10 mouse cellular contexts compared by ENCODE assay signal in the genomic region with DNA sequence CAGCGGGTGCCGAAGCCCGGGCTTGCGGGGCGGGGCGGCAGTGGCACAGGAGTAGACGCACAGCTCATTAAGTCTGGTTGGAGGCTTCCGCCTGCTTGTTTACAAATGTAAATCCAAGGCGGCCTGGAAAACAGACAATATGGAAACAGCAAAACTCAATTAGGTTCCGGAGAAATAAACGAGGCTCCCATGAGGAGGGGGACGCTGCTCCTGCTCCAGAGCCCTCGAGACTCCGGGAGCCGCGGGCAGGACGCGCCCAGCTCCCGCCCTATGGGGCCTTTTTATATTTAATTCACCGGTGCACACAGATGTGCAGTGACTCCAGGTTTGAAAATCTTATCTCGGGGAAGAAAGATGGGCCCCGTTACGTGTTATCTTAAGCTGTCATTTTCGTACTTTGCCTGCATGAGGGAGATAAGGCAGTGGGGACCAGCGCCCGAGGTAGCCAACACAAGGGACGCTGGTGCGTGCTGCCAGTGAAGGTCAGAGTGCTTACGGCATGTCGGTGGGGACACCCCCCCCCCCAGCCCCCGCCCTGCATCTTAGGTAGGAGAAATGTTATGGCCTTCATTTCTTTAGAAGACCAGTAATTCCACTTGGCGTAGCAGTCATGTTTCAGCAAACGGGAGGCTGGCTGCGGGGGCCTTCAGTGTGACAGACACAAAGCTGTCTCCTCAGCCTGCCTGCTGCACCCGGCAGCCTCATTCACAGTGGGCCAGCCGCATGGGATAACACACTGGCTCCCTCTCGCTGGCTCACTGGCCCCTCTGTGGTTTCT.
DNase-seq lines count a peak whose midpoint lies in the region; ATAC-seq and TF ChIP-seq lines count a peak whose summit lies in the region.
"Had no signal": no experiment of that assay in that cellular context is flagged by ENCODE, and none has a peak within 500 bp of the region (broad histone marks: within the 10 kb centered on the region; RNA-seq: fewer than 3 reads in every experiment).

No protein-coding gene starts in this region.

- intact Hi-C loops in left cerebral cortex, postnatal 10 days (cut with DNase I), result no loop called here

- H3K27ac ChIP-seq in heart, embryonic 14.5 days (replicated peaks in 1 of 2; ENCODE audit: control insufficient read depth in 1 of 2, insufficient read depth in 1 of 2, low read depth in 2 of 2, low read length in 2 of 2), result no peak overlapping the region
- H3K27ac ChIP-seq in hindbrain, embryonic 11.5 days (ENCODE audit: low read depth, low read length), result peak overlapping the region; percentile 25; the same call in 1 of the 2 replicates
- no peak overlapping the region for H3K27ac ChIP-seq in cerebellum, adult 2 months (ENCODE audit: insufficient read depth, low read length)

- H3K4me2 ChIP-seq in heart, embryonic 14.5 days (ENCODE audit: low read length), result peak overlapping the region; percentile 32
- no peak overlapping the region for H3K4me2 ChIP-seq in hindbrain, embryonic 11.5 days (replicated peaks; ENCODE audit: low read depth, low read length)

- H3K9me3 ChIP-seq in heart, embryonic 14.5 days (ENCODE audit: control insufficient read depth, low read length), result no peaks in the 10 kb centered on the region
- H3K9me3 ChIP-seq in hindbrain, embryonic 11.5 days (ENCODE audit: control insufficient read depth, low read length), result no peaks in the 10 kb centered on the region

- WGBS in heart, embryonic 14.5 days, result 35% methylated on average over 37 of the region's 37 CpGs
- 46% methylated on average over 37 of the region's 37 CpGs for WGBS in hindbrain, embryonic 11.5 days
- WGBS in cerebellum, adult 2 months, result 83% methylated on average over 37 of the region's 37 CpGs

- no peak for ATAC-seq in heart, embryonic 14.5 days (ENCODE audit: insufficient number of reproducible peaks, insufficient read depth, low FRiP score, low read depth)
- ATAC-seq in hindbrain, embryonic 11.5 days (ENCODE audit: low FRiP score), result peak; percentile 29; the same call in 1 of the 2 replicates
- ATAC-seq in megakaryocyte progenitor cell, adult 5-6 weeks (replicated peaks; ENCODE audit: poor library complexity), result peak; percentile 42
- no peak for ATAC-seq in granulocyte monocyte progenitor cell, adult 5-6 weeks (replicated peaks; ENCODE audit: poor library complexity, severe bottlenecking)

- no peaks in the 10 kb centered on the region for H3K36me3 ChIP-seq in heart, embryonic 14.5 days (ENCODE audit: control insufficient read depth, insufficient read depth, low read length)
- no peaks in the 10 kb centered on the region for H3K36me3 ChIP-seq in hindbrain, embryonic 11.5 days (ENCODE audit: control insufficient read depth, insufficient read depth, low read length)

- 0 out of 2 replicates have a peak, but pooled peaks cover 4% of the 10 kb centered on the region for H3K27me3 ChIP-seq in heart, embryonic 14.5 days (ENCODE audit: control insufficient read depth, insufficient read depth, low read length)
- no peaks in the 10 kb centered on the region for H3K27me3 ChIP-seq in hindbrain, embryonic 11.5 days (ENCODE audit: control insufficient read depth, insufficient read depth, low read length)
- H3K27me3 ChIP-seq in cerebellum, adult 2 months (ENCODE audit: control insufficient read depth, insufficient read depth, low read length), result no peaks in the 10 kb centered on the region

- no peak for TF ChIP-seq POLR2A in cerebellum, adult 2 months (IDR thresholded peaks at IDR 0.05; ENCODE audit: borderline replicate concordance, insufficient read depth, low read length)

- H3K4me3 ChIP-seq in heart, embryonic 14.5 days (ENCODE audit: control insufficient read depth in 1 of 2, insufficient read depth in 1 of 2, low read depth in 1 of 2, low read length in 2 of 2), result no peak overlapping the region
- H3K4me3 ChIP-seq in hindbrain, embryonic 11.5 days (ENCODE audit: low read depth, low read length), result no peak overlapping the region
- no peak overlapping the region for H3K4me3 ChIP-seq in cerebellum, adult 2 months (replicated peaks; ENCODE audit: insufficient read depth, low read depth, low read length)

- no peak overlapping the region; the same call in 1 of the 2 replicates for H3K9ac ChIP-seq in heart, embryonic 14.5 days (ENCODE audit: low read length)
- H3K9ac ChIP-seq in hindbrain, embryonic 11.5 days (ENCODE audit: low read depth, low read length), result no peak overlapping the region

- TF ChIP-seq CTCF in cerebellum, adult 2 months (IDR thresholded peaks at IDR 0.05; ENCODE audit: borderline replicate concordance, insufficient read depth, low read depth, low read length), result no peak

- no peak for DNase-seq in heart, adult 11 months
- DNase-seq in brain, adult 2 months (ENCODE audit: low read depth, low spot score), result peak; percentile 65
- DNase-seq in hindbrain, embryonic 11.5 days (ENCODE audit: low spot score), result peak; percentile 49
- DNase-seq in cerebellum, adult 2 months, result no peak
- DNase-seq in left cerebral cortex, postnatal 10 days (ENCODE audit: extremely low spot score in 1 of 2, low spot score in 2 of 2), result no peak
- DNase-seq: adrenal gland, adult 2 months; heart, postnatal 4 days had no signal

- H3K4me1 ChIP-seq in heart, embryonic 14.5 days (ENCODE audit: control insufficient read depth in 2 of 2, insufficient read depth in 2 of 2, low read length in 2 of 2), result peaks cover 0 to 4% of the 10 kb centered on the region in 2 experiments; a peak in 2 of 4 replicates
- no peaks in the 10 kb centered on the region; the same call in 1 of the 2 replicates for H3K4me1 ChIP-seq in hindbrain, embryonic 11.5 days (replicated peaks; ENCODE audit: control insufficient read depth, insufficient read depth, low read length)
- peaks cover 26% of the 10 kb centered on the region for H3K4me1 ChIP-seq in cerebellum, adult 2 months (ENCODE audit: control insufficient read depth, insufficient read depth, low read length)

Comparison
In these comparisons a context has a peak if more than half of its experiments do, and no peak if none do; other contexts are left out.
1. ATAC-seq: peak in hindbrain, embryonic 11.5 days (single experiment) and megakaryocyte progenitor cell, adult 5-6 weeks (single experiment); none in heart, embryonic 14.5 days (single experiment) and granulocyte monocyte progenitor cell, adult 5-6 weeks (single experiment).
2. DNase-seq: peak in brain, adult 2 months (single experiment) and hindbrain, embryonic 11.5 days (single experiment); none in heart, adult 11 months (single experiment), cerebellum, adult 2 months (0 of 2) and left cerebral cortex, postnatal 10 days (0 of 2).